In the genomic region with DNA sequence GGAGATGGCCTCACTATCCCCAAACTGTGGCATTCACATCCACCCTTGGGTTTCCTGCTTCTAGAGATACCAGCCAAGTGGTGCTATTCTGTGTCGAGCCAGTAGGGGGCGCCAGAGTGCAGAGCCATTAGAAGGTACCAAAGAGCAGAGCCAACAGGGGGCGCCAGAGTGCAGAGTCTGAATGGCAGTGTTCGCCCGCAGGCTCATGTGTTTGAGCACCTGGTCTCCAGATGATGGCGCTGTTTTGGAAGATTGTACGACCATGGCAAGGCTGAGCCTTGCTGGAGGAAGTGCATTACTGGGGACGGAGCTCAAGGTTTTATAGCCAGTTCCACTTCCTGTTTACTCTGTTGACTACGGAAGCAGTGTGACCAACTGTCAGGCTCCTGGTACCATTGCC, we compare ENCODE assay signal across 8 mouse cellular contexts. TPM values are rescaled to one million over a fixed set of nuclear protein-coding genes. Genes with fewer than 3 reads are reported as not detected.
A peak's percentile ranks its signal among the peaks of the same experiment; 100 is the strongest.
DNase-seq lines count a peak whose midpoint lies in the region; ATAC-seq lines count a peak whose summit lies in the region.
"Had no signal": no experiment of that assay in that cellular context is flagged by ENCODE, and none has a peak within 500 bp of the region (broad histone marks: within the 10 kb centered on the region; RNA-seq: fewer than 3 reads in every experiment).

No protein-coding gene starts in this region.

- no peak overlapping the region for H3K9ac ChIP-seq in midbrain, embryonic 13.5 days (replicated peaks)
- H3K9ac ChIP-seq in limb, embryonic 11.5 days (ENCODE audit: low read length) = no peak overlapping the region
- H3K9ac ChIP-seq: heart, embryonic 13.5 days had no signal

- peak; percentile 46 for DNase-seq in midbrain, embryonic 10.5 days (ENCODE audit: low spot score)
- peak; percentile 51 for DNase-seq in MN1 (ENCODE audit: low spot score)
- peak; percentile 52 for DNase-seq in c-Kit-positive CD71-positive TER-119-negative erythroid progenitor cells, embryonic 14.5 days (ENCODE audit: low read depth)
- peak; percentile 75 for DNase-seq in gastrocnemius, postnatal 10 days
- DNase-seq in limb, embryonic 11.5 days (ENCODE audit: low spot score) = peak; percentile 72
- peak; percentile 62 for DNase-seq in retina, postnatal 7 days (ENCODE audit: low read depth, low spot score)

- no peaks in the 10 kb centered on the region for H3K4me1 ChIP-seq in midbrain, embryonic 10.5 days
- no peaks in the 10 kb centered on the region; the same call in 1 of the 2 replicates for H3K4me1 ChIP-seq in midbrain, embryonic 13.5 days (replicated peaks)
- no peaks in the 10 kb centered on the region for H3K4me1 ChIP-seq in limb, embryonic 11.5 days (ENCODE audit: control insufficient read depth, insufficient read depth, low read length)
- H3K4me1 ChIP-seq: heart, embryonic 13.5 days had no signal

- no peaks in the 10 kb centered on the region for H3K27me3 ChIP-seq in midbrain, embryonic 10.5 days (ENCODE audit: low read depth, poor library complexity, severe bottlenecking)
- H3K27me3 ChIP-seq in midbrain, embryonic 13.5 days = no peaks in the 10 kb centered on the region
- no peaks in the 10 kb centered on the region for H3K27me3 ChIP-seq in limb, embryonic 11.5 days (ENCODE audit: control insufficient read depth, insufficient read depth, low read length)

- H3K4me3 ChIP-seq in midbrain, embryonic 10.5 days = no peak overlapping the region
- H3K4me3 ChIP-seq in midbrain, embryonic 13.5 days (replicated peaks) = no peak overlapping the region
- H3K4me3 ChIP-seq in limb, embryonic 11.5 days (ENCODE audit: low read depth, low read length) = no peak overlapping the region
- H3K4me3 ChIP-seq: heart, embryonic 13.5 days had no signal

- no peak overlapping the region for H3K4me2 ChIP-seq in midbrain, embryonic 13.5 days (replicated peaks)
- no peak overlapping the region for H3K4me2 ChIP-seq in limb, embryonic 11.5 days (ENCODE audit: low read depth, severe bottlenecking)
- H3K4me2 ChIP-seq: heart, embryonic 13.5 days had no signal

- no peak for ATAC-seq in midbrain, embryonic 13.5 days
- no peak for ATAC-seq in limb, embryonic 11.5 days (ENCODE audit: insufficient number of reproducible peaks, low FRiP score, low TSS enrichment, low read depth)

- no peaks in the 10 kb centered on the region for H3K9me3 ChIP-seq in midbrain, embryonic 10.5 days (replicated peaks)
- H3K9me3 ChIP-seq in midbrain, embryonic 13.5 days = no peaks in the 10 kb centered on the region
- no peaks in the 10 kb centered on the region for H3K9me3 ChIP-seq in limb, embryonic 11.5 days (ENCODE audit: control insufficient read depth, low read length)
- H3K9me3 ChIP-seq: heart, embryonic 13.5 days had no signal

- H3K36me3 ChIP-seq in midbrain, embryonic 10.5 days = no peaks in the 10 kb centered on the region
- no peaks in the 10 kb centered on the region for H3K36me3 ChIP-seq in midbrain, embryonic 13.5 days
- H3K36me3 ChIP-seq in limb, embryonic 11.5 days (ENCODE audit: control insufficient read depth, insufficient read depth, low read length) = no peaks in the 10 kb centered on the region
- H3K36me3 ChIP-seq: heart, embryonic 13.5 days had no signal

- WGBS in midbrain, embryonic 10.5 days = 45% methylated on average over 9 of the region's 9 CpGs
- WGBS in midbrain, embryonic 13.5 days = 53% methylated on average over 9 of the region's 9 CpGs
- 48% methylated on average over 9 of the region's 9 CpGs for WGBS in limb, embryonic 11.5 days

- no peak overlapping the region for H3K27ac ChIP-seq in midbrain, embryonic 10.5 days (replicated peaks)
- no peak overlapping the region for H3K27ac ChIP-seq in midbrain, embryonic 13.5 days
- H3K27ac ChIP-seq in limb, embryonic 11.5 days (replicated peaks; ENCODE audit: low read depth, low read length) = no peak overlapping the region
- H3K27ac ChIP-seq: heart, embryonic 13.5 days had no signal

RNA-seq across cellular contexts. Expression of a gene that starts 33.5 kb away (rescaled TPM):
- not detected in 2 replicates for polyA plus RNA-seq in midbrain, embryonic 10.5 days (2016; fragmentation: Nextera tagmentation; extraction: Ambion mirVana)
- not detected in 2 replicates for polyA plus RNA-seq in midbrain, embryonic 13.5 days (2015; fragmentation: Nextera tagmentation; extraction: Ambion mirVana)
- total RNA-seq in gastrocnemius, postnatal 10 days (2021) = 10 to 100 TPM; 71.7 to 81.9 TPM
- not detected in 2 replicates for polyA plus RNA-seq in limb, embryonic 11.5 days (2014; fragmentation: Nextera tagmentation; extraction: Ambion mirVana)
